Mouse (Mus musculus) spleen, postnatal 36 days (tissue): ENCODE results near the gene Fam181a.

ENCODE experiments used
- DNase-seq, 2 experiments: peaks; one replicate each; pipeline ENCODE4 v3.0.0; 2022; ENCODE audit warnings: low spot score in 2 of 2, mixed read lengths in 1 of 2

The Fam181a gene

GRCm38 (mm10) chr12:103356415-103356748, 45.6 kb downstream of the Fam181a start:
- DNase-seq, result no peak

- no peak for DNase-seq
Observed at GRCm38 (mm10) chr12:103358216-103358615, 47.4 kb downstream of the Fam181a start.

- no peak for DNase-seq
Observed at GRCm38 (mm10) chr12:103358951-103359801, 48.4 kb downstream of the Fam181a start.

- DNase-seq, result no peak
Observed at GRCm38 (mm10) chr12:103360812-103361211, 50.0 kb downstream of the Fam181a start.

- no peak for DNase-seq
Observed at GRCm38 (mm10) chr12:103361539-103362307, 50.9 kb downstream of the Fam181a start.

GRCm38 (mm10) chr12:103362336-103362735, 51.6 kb downstream of the Fam181a start:
- DNase-seq, result no peak
